Mouse (Mus musculus) monocyte, adult 5-6 weeks (primary cell): ENCODE data around the gene Gng5. TPM values are rescaled to one million over a fixed set of nuclear protein-coding genes. Genes with fewer than 3 reads are reported as not detected.

ENCODE experiments used
- ATAC-seq: fragments of 153-309, 156-312 bp; replicated peaks from 2 replicates; pipeline ENCODE4 v1.8.0; 2017; ENCODE audit warnings: mild to moderate bottlenecking; ENCODE audit not compliant: low TSS enrichment, insufficient number of reproducible peaks, severe bottlenecking, poor library complexity, low FRiP score
- total RNA-seq: library from RNA; stranded (forward); fragments of 200-1000, 200-491, 200-594 nt; gene quantifications from 3 replicates; pipeline ENCODE4 v1.2.3, GENCODE M21; 2017

The Gng5 gene
- total RNA-seq, 1 experiment from 2014 or later, result 211 TPM

DNA sequence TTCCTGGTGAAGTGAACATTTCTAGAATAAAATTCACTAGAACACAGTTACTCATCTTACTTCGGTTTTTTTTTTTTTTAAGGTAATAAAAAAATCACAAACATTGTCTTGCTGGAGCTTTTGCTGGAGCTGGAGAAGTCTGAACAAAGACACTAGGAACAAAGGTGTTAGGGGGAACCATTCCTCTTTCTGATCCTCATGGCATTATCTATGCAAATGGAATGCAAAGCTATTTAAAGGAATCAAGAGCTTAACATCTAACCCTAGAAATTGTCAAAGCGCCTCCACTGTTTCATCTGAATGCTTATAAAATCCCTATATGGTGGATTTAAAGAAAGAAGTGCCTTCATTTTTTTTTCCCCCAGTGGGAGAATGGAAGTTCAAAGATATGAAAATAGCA is 28.7 kb downstream of the Gng5 start:
- no peak for ATAC-seq

- ATAC-seq, result no peak
Observed at GRCm38 (mm10) chr3:146534986-146535385, 35.4 kb downstream of the Gng5 start.

- no peak for ATAC-seq
Observed at GRCm38 (mm10) chr3:146540521-146541273, 41.1 kb downstream of the Gng5 start.

- ATAC-seq, result no peak
Observed at GRCm38 (mm10) chr3:146543632-146544031, 44.0 kb downstream of the Gng5 start.

DNA sequence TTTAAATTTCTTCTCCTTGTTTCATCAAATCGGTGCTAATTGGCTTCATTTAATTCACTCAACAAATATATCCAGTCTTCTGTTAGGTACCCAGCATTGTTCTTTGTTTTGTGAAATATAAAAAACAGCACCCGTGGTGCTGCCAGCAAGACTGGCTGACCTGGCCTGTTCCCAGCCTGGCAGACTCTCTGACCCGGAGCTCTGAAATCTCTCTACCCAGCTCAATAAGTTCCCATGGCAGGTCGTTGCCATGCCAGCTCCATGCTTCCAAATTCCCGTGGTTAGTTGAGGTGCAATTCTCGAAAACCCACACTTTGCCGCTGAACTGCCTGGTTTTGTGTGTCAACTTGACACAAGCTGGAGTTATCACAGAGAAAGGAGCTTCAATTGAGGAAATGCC is 55.2 kb downstream of the Gng5 start:
- ATAC-seq, result no peak

Other genes starting within 250 kb of the Gng5 start
- 1.3 to 10.4 TPM (median 2.9 TPM) in 3 replicates for gene Ssx2ip, start 95.2 kb upstream of the Gng5 start, total RNA-seq
- gene Ctbs, start 50.0 kb upstream of the Gng5 start, total RNA-seq, result 23.6 to 29.4 TPM (median 24.0 TPM) in 3 replicates
- 10.4 to 19.9 TPM (median 16.8 TPM) in 3 replicates for gene Spata1, start 54 bp upstream of the Gng5 start, total RNA-seq
- gene Rpf1, start 21.6 kb downstream of the Gng5 start, total RNA-seq, result 86.9 to 101 TPM (median 94.6 TPM) in 3 replicates
- 0.64 TPM in 1 of 3 replicates, not detected in the others for gene Uox, start 70.6 kb downstream of the Gng5 start, total RNA-seq
- 0.39 to 4.6 TPM (median 0.48 TPM) in 3 replicates for gene Dnase2b, start 115.8 kb downstream of the Gng5 start, total RNA-seq
- gene 4930503B20Rik, start 151.5 kb downstream of the Gng5 start, total RNA-seq, result 0.19 to 1.6 TPM in 2 of 3 replicates, not detected in the other
- 0.86 to 3.6 TPM (median 2.4 TPM) in 3 replicates for gene Samd13, start 185.8 kb downstream of the Gng5 start, total RNA-seq